Mouse (Mus musculus): Measurements from ENCODE around the gene Utp20.

The Utp20 gene

GRCm38 (mm10) chr10:88826188-88826946, at the start of gene Utp20:
Gene Utp20 (minus strand): TSS chr10:88826804.
- no peak for TF ChIP-seq GATA4 (IDR thresholded peaks at IDR 0.05; ENCODE audit: insufficient replicate concordance, low read length)

GRCm38 (mm10) chr10:88874870-88875269, 48.3 kb upstream of the Utp20 start:
- no peak for TF ChIP-seq GATA4 (IDR thresholded peaks at IDR 0.05; ENCODE audit: insufficient replicate concordance, low read length)

DNA sequence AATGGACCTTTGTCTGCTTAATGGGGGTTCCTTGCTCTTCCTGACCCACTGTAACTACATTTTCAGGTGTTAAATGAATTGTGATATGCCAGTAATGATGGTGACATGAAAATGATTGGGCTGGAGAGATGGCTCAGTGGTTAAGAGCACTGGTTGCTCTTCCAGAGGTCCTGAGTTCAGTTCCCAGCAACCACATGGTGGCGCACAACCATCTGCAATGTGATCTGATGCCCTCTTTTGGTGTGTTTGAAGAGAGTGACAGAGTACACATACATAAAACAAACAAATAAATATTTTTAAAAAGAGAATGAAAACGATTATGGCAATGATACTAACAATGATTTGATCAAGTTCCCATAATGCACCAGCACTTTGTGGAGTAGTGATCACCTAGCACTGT, 39.4 kb upstream of the Utp20 start:
- TF ChIP-seq GATA4 (IDR thresholded peaks at IDR 0.05; ENCODE audit: insufficient replicate concordance, low read length) = no peak

DNA sequence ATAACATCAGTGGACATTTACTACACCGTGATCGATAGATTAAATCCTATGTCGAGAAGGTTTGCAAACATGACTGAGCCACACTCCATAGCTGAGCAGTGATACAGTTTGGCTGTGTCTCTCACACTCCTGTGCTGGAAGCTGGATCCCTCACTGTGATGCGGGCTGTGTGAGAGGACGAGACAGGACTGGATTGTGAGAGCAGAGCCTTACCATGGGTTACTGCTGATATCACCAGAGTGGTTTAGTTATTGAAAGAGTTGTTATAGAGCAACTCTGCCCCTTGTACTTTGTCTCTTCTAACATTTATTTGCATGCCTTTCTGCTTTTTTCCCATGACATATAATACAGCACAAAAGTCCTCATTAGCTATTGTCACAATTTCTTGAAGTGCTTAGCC, 35.7 kb upstream of the Utp20 start:
- no peak for TF ChIP-seq GATA4 (IDR thresholded peaks at IDR 0.05; ENCODE audit: insufficient replicate concordance, low read length)

- no peak for TF ChIP-seq GATA4 (IDR thresholded peaks at IDR 0.05; ENCODE audit: insufficient replicate concordance, low read length)
Measured at GRCm38 (mm10) chr10:88861416-88861815, 34.8 kb upstream of the Utp20 start.

GRCm38 (mm10) chr10:88860911-88861310, 34.3 kb upstream of the Utp20 start:
- TF ChIP-seq GATA4 (IDR thresholded peaks at IDR 0.05; ENCODE audit: insufficient replicate concordance, low read length) = no peak

DNA sequence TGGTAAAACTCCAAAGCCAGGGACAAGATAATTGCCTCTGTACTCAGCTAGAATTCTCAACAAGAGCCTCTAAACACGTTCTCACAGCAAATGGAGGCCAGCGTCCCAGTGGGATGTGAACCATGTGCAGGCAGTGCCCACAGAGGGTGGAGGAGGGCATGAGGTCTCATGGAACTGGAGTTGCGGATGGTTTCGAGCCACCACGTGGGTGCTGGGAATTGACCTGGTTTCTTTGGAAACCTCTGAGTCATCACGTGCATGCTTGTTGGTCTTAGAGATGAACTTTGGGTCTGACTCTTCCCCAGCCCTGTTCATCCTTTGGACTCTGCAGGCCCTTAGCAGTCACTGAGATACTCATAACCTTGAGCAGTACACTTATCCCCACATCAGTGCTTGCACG, 26.7 kb upstream of the Utp20 start:
- TF ChIP-seq GATA4 (IDR thresholded peaks at IDR 0.05; ENCODE audit: insufficient replicate concordance, low read length) = no peak

DNA sequence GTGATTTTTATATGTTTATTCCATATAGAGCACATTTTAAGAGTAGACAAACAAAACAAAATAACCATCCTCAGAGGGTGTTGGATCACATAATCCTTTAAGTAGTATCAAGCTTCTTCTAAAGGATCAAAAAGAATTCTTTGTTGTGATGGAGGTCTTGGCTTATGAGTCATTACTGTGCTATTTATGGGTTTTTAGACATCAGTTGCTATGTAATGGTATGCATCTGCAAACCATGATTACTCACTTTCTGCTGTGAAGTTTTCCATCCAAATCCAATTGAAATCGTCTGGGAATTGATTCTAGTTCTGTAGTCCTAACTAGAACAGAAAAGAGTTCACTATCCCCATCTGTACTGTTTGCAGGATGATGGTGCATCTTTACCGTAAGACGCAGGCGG, 23.4 kb upstream of the Utp20 start:
- no peak for TF ChIP-seq GATA4 (IDR thresholded peaks at IDR 0.05; ENCODE audit: insufficient replicate concordance, low read length)

DNA sequence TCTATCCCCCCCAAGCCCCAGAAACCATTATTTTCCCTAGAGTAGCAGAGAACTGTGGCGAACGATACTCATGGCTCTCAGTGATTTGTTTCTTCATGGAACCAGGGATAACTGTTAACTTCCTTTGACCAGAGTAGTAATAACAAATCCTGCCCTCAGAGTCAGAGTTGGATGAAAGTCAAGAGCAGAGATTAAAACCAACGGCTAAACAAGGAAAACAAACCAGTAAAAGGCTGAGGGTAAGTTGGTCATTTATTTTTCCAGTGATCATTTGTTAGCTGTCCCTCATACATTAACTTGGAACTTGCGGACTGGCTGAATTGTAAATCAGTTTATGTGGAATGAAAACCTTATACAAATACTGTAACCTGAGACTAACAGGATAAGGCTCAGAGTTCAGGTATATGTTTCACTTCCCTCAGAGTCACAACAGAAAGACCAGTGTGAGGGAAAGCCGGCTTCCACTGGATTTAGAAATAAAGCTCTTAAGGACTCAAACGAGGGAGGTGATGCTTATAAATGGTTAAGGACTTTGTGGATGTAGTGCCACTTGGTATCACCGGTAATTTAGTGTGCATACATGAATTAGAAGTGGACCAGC, 22.4 kb upstream of the Utp20 start:
- TF ChIP-seq GATA4 (IDR thresholded peaks at IDR 0.05; ENCODE audit: insufficient replicate concordance, low read length) = no peak

DNA sequence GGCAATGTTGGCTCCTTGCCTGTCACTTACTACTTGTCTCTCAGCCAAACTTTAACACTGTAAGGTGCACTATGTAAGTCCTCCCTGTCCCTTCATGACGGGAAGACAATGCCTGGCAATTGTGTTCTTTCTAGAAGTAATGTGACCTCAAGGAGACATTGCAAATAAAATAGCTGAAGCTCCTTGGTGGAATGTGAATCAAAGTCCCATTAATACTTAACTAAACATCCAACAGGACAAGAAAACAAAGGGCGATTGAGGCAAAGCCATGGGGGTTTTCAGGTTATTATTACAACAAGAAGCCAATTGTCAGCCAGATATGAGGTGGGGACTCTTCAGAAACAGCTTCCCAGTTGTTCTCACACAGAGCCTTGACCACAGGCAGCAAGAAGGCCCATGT, 7.6 kb upstream of the Utp20 start:
- TF ChIP-seq GATA4 (IDR thresholded peaks at IDR 0.05; ENCODE audit: insufficient replicate concordance, low read length) = no peak

DNA sequence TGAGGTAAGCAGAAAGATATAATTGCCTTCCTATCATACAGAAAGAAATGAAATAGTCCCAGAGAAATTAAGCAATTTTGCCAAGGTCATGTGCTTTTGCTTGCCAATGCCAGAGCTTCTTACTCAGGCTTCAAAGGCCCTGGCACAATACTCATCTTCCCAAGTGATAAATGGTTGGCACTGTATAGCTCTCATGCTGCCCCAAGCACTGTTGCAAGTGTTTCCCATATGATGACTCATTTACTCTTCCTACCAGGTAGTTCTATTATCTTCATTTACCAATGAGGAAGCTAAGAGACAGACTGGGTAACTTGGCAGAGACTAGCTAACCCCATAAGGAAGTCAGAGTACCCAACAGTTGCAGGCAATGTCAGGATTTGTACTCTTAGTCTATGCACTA, 1.8 kb upstream of the Utp20 start:
- TF ChIP-seq GATA4 (IDR thresholded peaks at IDR 0.05; ENCODE audit: insufficient replicate concordance, low read length) = no peak

GRCm38 (mm10) chr10:88827596-88827995, 992 bp upstream of the Utp20 start:
- no peak for TF ChIP-seq GATA4 (IDR thresholded peaks at IDR 0.05; ENCODE audit: insufficient replicate concordance, low read length)

DNA sequence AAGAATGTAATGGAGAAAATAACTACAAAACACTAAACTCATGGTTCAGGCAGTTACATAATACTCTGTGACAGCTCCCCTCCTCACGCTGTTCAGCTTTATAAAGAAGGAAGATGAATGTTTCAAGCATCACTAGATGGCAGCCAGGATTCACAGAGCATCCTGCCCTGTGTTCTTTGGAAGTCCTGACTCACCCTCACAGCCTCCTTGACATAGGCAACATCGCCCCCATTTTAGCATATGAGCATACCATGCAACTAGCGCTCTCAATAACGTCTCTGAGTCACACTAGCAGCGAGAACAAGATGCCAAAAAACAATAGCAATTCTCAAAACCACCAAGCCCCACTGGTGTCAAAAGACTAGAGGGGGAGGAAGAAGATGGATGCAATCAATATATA, 9.3 kb downstream of the Utp20 start:
- no peak for TF ChIP-seq GATA4 (IDR thresholded peaks at IDR 0.05; ENCODE audit: insufficient replicate concordance, low read length)

GRCm38 (mm10) chr10:88815256-88815655, 11.3 kb downstream of the Utp20 start:
- TF ChIP-seq GATA4 (IDR thresholded peaks at IDR 0.05; ENCODE audit: insufficient replicate concordance, low read length) = no peak

GRCm38 (mm10) chr10:88811704-88812103, 14.9 kb downstream of the Utp20 start:
- no peak for TF ChIP-seq GATA4 (IDR thresholded peaks at IDR 0.05; ENCODE audit: insufficient replicate concordance, low read length)

- no peak for TF ChIP-seq GATA4 (IDR thresholded peaks at IDR 0.05; ENCODE audit: insufficient replicate concordance, low read length)
Measured at GRCm38 (mm10) chr10:88802236-88802635, 24.4 kb downstream of the Utp20 start.

DNA sequence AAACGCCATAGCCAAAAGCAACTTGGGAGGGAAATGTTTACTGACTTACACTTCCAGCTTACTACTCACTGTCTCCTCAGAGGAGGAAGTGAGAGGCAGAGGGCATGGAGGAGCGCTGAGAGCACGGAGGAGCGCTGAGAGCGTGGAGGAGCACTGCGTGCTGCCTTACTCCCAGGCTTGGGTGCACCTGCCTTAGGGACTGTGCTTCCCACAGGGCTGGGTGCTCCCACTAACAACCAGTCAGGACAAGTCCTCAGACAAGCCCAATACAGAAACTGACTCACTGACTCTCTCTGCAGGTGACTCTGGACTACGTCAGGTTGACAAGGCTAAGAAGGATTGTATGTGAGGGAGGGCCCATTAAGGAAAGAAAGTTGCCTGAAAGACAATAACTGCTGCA, 27.2 kb downstream of the Utp20 start:
- no peak for TF ChIP-seq GATA4 (IDR thresholded peaks at IDR 0.05; ENCODE audit: insufficient replicate concordance, low read length)

Measured in liver, adult (tissue).